8 mouse cellular contexts compared by ENCODE assay signal in genomic region chr2:180228592-180228991, GRCm38 (mm10). TPM values are rescaled to one million over a fixed set of nuclear protein-coding genes. Genes with fewer than 3 reads are reported as not detected.
DNase-seq lines count a peak whose midpoint lies in the region.

No protein-coding gene starts in this region.

- peak; percentile 76 for DNase-seq in 3T3-L1 (ENCODE audit: low read depth, low spot score)
- peak; percentile 91 for DNase-seq in adrenal gland, adult 8-10 months
- DNase-seq in heart, postnatal 10 days, result peak; percentile 56 to 64
- peak; percentile 54 to 68 for DNase-seq in lung, adult 18-20 months
- DNase-seq in neural tube, embryonic 10.5 days (ENCODE audit: extremely low spot score, low spot score), result no peak
- no peak for DNase-seq in frontal cortex, postnatal 10 days (ENCODE audit: low spot score in 2 of 2)
- DNase-seq in cerebellum, adult 11-12 months, result no peak
- no peak for DNase-seq in thymus, postnatal 4 days

- intact Hi-C loops in heart, postnatal 10 days (cut with DNase I), result no loop called here

RNA-seq across cellular contexts. Expression of gene Lama5, which starts 2.9 kb away (rescaled TPM):
- 10 to 100 TPM; 27.7 to 97.1 (median 46.8) TPM for total RNA-seq in adrenal gland, adult 8-10 months (2022)
- 10 to 100 TPM; 44.6 to 46.5 TPM for total RNA-seq in heart, postnatal 10 days (2021)

RNA-seq across cellular contexts. Expression of gene Rps21, which starts 28.6 kb away (rescaled TPM):
- 1,000 to 10,000 TPM in 1 of 4 experiments, 100 to 1,000 TPM in 3; 772 to 1,010 (median 917) TPM for total RNA-seq in adrenal gland, adult 8-10 months (2022)
- total RNA-seq in heart, postnatal 10 days (2021), result 100 to 1,000 TPM; 575 to 597 TPM

RNA-seq across cellular contexts. Expression of gene Cables2, which starts 44.7 kb away (rescaled TPM):
- 10 to 100 TPM; 13.6 to 17.0 (median 15.1) TPM for total RNA-seq in adrenal gland, adult 8-10 months (2022)
- total RNA-seq in heart, postnatal 10 days (2021), result 10 to 100 TPM; 16.5 to 16.7 TPM

RNA-seq across cellular contexts. Expression of gene Adrm1, which starts 57.3 kb away (rescaled TPM):
- total RNA-seq in adrenal gland, adult 8-10 months (2022), result 100 to 1,000 TPM; 158 to 178 (median 163) TPM
- 10 to 100 TPM; 94.1 to 99.3 TPM for total RNA-seq in heart, postnatal 10 days (2021)

Comparison
In these comparisons a context has a peak if more than half of its experiments do, and no peak if none do; other contexts are left out.
1. DNase-seq: peak in 3T3-L1 (single experiment), adrenal gland, adult 8-10 months (single experiment), heart, postnatal 10 days (2 of 2) and lung, adult 18-20 months (2 of 2); none in neural tube, embryonic 10.5 days (single experiment), frontal cortex, postnatal 10 days (0 of 2), cerebellum, adult 11-12 months (single experiment) and thymus, postnatal 4 days (single experiment).